23 mouse cellular contexts compared by ENCODE assay signal in the genomic region with DNA sequence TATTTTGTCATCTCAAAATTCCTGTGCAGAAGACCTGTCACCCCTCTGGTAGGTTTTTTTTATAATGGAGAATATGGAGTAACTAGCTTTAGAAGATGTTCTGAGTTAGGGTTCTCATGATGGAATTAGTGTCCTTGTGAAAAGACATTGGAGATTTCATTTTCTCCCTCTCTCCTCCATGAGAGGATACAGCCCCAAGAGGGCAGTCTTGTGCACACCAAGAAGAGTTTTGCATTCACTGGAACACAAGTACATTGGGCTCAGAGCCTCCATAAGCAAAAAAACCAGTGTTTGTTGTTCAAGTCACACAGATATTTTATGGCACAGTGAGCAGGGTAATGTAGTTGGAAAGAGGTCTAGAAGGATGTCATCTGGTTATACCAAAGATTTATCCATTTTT. TPM values are rescaled to one million over a fixed set of nuclear protein-coding genes. Genes with fewer than 3 reads are reported as not detected.
"Had no signal": no experiment of that assay in that cellular context is flagged by ENCODE, and none has a peak within 500 bp of the region (broad histone marks: within the 10 kb centered on the region; RNA-seq: fewer than 3 reads in every experiment).

No protein-coding gene starts in this region.

- H3K4me2 ChIP-seq: liver, embryonic 11.5 days; liver, embryonic 15.5 days; lung, embryonic 15.5 days; midbrain, embryonic 13.5 days; neural tube, embryonic 15.5 days had no signal

- H3K4me3 ChIP-seq: limb, embryonic 10.5 days; liver, embryonic 15.5 days; lung, embryonic 15.5 days; midbrain, embryonic 13.5 days; myocyte; neural tube, embryonic 15.5 days had no signal

- H3K4me1 ChIP-seq: limb, embryonic 10.5 days; liver, embryonic 15.5 days; midbrain, embryonic 13.5 days; neural tube, embryonic 15.5 days had no signal

- H3K9ac ChIP-seq: liver, embryonic 15.5 days; lung, embryonic 15.5 days; midbrain, embryonic 13.5 days; neural tube, embryonic 15.5 days had no signal

- H3K36me3 ChIP-seq: limb, embryonic 10.5 days; liver, embryonic 15.5 days; lung, embryonic 15.5 days; midbrain, embryonic 13.5 days; neural tube, embryonic 15.5 days had no signal

- DNase-seq: kidney, adult 11 months; kidney, adult 9 months; kidney, postnatal 14 days; layer of hippocampus, adult 9-11 months; layer of hippocampus, postnatal 36 days; lung, postnatal 36 days; right cerebral cortex, adult 18-20 months; right cerebral cortex, postnatal 25 days; thymus, adult 18-20 months; thymus, postnatal 14 days had no signal

- H3K27ac ChIP-seq: limb, embryonic 10.5 days; liver, embryonic 15.5 days; lung, embryonic 15.5 days; midbrain, embryonic 13.5 days; neural tube, embryonic 15.5 days had no signal

- H3K9me3 ChIP-seq: limb, embryonic 10.5 days; liver, embryonic 15.5 days; lung, embryonic 15.5 days; midbrain, embryonic 13.5 days; neural tube, embryonic 15.5 days had no signal

- H3K27me3 ChIP-seq: liver, embryonic 15.5 days; lung, embryonic 15.5 days; midbrain, embryonic 13.5 days; neural tube, embryonic 15.5 days had no signal

RNA-seq across cellular contexts. Expression of gene Glp2r, which starts 29.4 kb away (rescaled TPM):
- total RNA-seq: megakaryocyte progenitor cell, adult 5-6 weeks had no signal
- polyA plus RNA-seq: limb, embryonic 10.5 days; midbrain, embryonic 13.5 days; myocyte; neural tube, embryonic 11.5 days; neural tube, embryonic 15.5 days had no signal

RNA-seq across cellular contexts. Expression of gene Gsg1l2, which starts 32.8 kb away (rescaled TPM):
- total RNA-seq: layer of hippocampus, postnatal 36 days; left cerebral cortex, postnatal 10 days; megakaryocyte progenitor cell, adult 5-6 weeks had no signal
- polyA plus RNA-seq: limb, embryonic 10.5 days; limb, embryonic 14.5 days; liver, embryonic 11.5 days; liver, embryonic 15.5 days; lung, embryonic 15.5 days; midbrain, embryonic 13.5 days; myocyte; neural tube, embryonic 11.5 days; neural tube, embryonic 15.5 days had no signal

RNA-seq across cellular contexts. Expression of gene Rcvrn, which starts 46.4 kb away (rescaled TPM):
- total RNA-seq: megakaryocyte progenitor cell, adult 5-6 weeks had no signal
- polyA plus RNA-seq: large intestine, adult 2 months; limb, embryonic 10.5 days; liver, embryonic 11.5 days; liver, embryonic 15.5 days; lung, embryonic 15.5 days; midbrain, embryonic 13.5 days; myocyte; neural tube, embryonic 11.5 days; neural tube, embryonic 15.5 days; small intestine, adult 2 months had no signal

RNA-seq across cellular contexts. Expression of gene Dhrs7c, which starts 56.4 kb away (rescaled TPM):
- total RNA-seq: layer of hippocampus, postnatal 36 days; megakaryocyte progenitor cell, adult 5-6 weeks had no signal
- polyA plus RNA-seq: limb, embryonic 10.5 days; liver, embryonic 11.5 days; midbrain, embryonic 13.5 days; small intestine, adult 2 months had no signal
